ENCODE assay signal across 30 mouse cellular contexts in genomic region chr11:95497921-95498320, GRCm38 (mm10). TPM values are rescaled to one million over a fixed set of nuclear protein-coding genes. Genes with fewer than 3 reads are reported as not detected.
"Had no signal": no experiment of that assay in that cellular context is flagged by ENCODE, and none has a peak within 500 bp of the region (broad histone marks: within the 10 kb centered on the region; RNA-seq: fewer than 3 reads in every experiment).

No protein-coding gene starts in this region.

- ATAC-seq: hindbrain, embryonic 16.5 days; inflammation-experienced regulatory T-cells, adult 6 months; intestine, embryonic 15.5 days; intestine, postnatal 0 days had no signal

- H3K4me1 ChIP-seq: heart, embryonic 10.5 days; intestine, embryonic 15.5 days; limb, embryonic 10.5 days; limb, embryonic 12.5 days; liver, embryonic 15.5 days had no signal

- H3K27me3 ChIP-seq: heart, embryonic 12.5 days; hindbrain, embryonic 12.5 days; intestine, embryonic 15.5 days; kidney, embryonic 15.5 days; limb, embryonic 12.5 days; liver, embryonic 13.5 days had no signal

- H3K9me3 ChIP-seq: heart, embryonic 10.5 days; heart, embryonic 12.5 days; hindbrain, embryonic 10.5 days; hindbrain, embryonic 12.5 days; intestine, embryonic 15.5 days; kidney, embryonic 15.5 days; limb, embryonic 10.5 days; limb, embryonic 12.5 days; liver, embryonic 13.5 days; liver, embryonic 15.5 days had no signal

- H3K27ac ChIP-seq: gastrocnemius, adult 2 months; heart, embryonic 10.5 days; hindbrain, embryonic 10.5 days; hindbrain, embryonic 12.5 days; hindbrain, embryonic 14.5 days; intestine, embryonic 15.5 days; kidney, embryonic 15.5 days; kidney, postnatal 0 days; layer of hippocampus, adult 2 months; left cerebral cortex, adult 2 months; limb, embryonic 10.5 days; limb, embryonic 12.5 days; liver, embryonic 13.5 days; liver, embryonic 15.5 days had no signal

- DNase-seq: gastrocnemius, adult 2 months; gastrocnemius, postnatal 10 days; gastrocnemius, postnatal 25 days; heart, adult 18-20 months; heart, postnatal 10 days; heart, postnatal 4 days; kidney, adult 18-20 months; kidney, adult 8-10 months; kidney, postnatal 14 days; kidney, postnatal 4 days; liver; liver, embryonic 13.5 days had no signal

- H3K4me3 ChIP-seq: gastrocnemius, adult 2 months; heart, embryonic 10.5 days; heart, embryonic 12.5 days; hindbrain, embryonic 10.5 days; hindbrain, embryonic 12.5 days; intestine, embryonic 15.5 days; kidney, embryonic 15.5 days; layer of hippocampus, adult 2 months; left cerebral cortex, adult 2 months; limb, embryonic 10.5 days; limb, embryonic 12.5 days; liver, embryonic 13.5 days; liver, embryonic 15.5 days had no signal

- H3K4me2 ChIP-seq: heart, embryonic 12.5 days; hindbrain, embryonic 12.5 days; hindbrain, embryonic 14.5 days; intestine, embryonic 15.5 days; kidney, embryonic 15.5 days; limb, embryonic 12.5 days; liver, embryonic 11.5 days; liver, embryonic 13.5 days; liver, embryonic 15.5 days had no signal

- H3K9ac ChIP-seq: heart, embryonic 12.5 days; hindbrain, embryonic 12.5 days; hindbrain, embryonic 14.5 days; intestine, embryonic 15.5 days; kidney, embryonic 15.5 days; limb, embryonic 12.5 days; liver, embryonic 13.5 days; liver, embryonic 15.5 days had no signal

RNA-seq across cellular contexts. Expression of gene Nxph3, which starts 16.4 kb away (rescaled TPM):
- total RNA-seq: granulocyte monocyte progenitor cell, adult 5-6 weeks had no signal
- polyA plus RNA-seq: inflammation-experienced regulatory T-cells, adult 6 months had no signal
